Comparison of ENCODE assay signal across 16 mouse cellular contexts in the genomic region with DNA sequence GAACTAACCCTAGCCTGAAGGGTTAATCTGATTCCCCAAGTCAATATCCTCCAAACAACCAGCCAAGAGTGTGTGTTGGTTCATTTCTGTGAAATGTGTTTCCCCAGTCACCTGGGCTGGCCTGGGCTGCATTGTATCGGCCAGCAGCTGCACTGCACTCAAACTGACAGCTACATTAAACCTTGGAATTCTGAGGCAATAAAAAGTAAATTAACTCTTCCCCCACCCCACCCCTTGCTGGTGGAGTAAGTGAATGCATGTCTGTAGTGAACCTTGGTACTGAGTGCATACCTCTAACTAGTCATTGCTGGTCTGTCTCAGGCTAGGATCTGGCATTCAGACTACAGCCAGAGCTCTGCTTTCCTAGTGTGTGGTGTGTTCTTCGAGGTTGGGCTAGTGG.
A peak's percentile ranks its signal among the peaks of the same experiment; 100 is the strongest.
DNase-seq lines count a peak whose midpoint lies in the region; ATAC-seq and TF ChIP-seq lines count a peak whose summit lies in the region.
"Had no signal": no experiment of that assay in that cellular context is flagged by ENCODE, and none has a peak within 500 bp of the region (broad histone marks: within the 10 kb centered on the region; RNA-seq: fewer than 3 reads in every experiment).

No protein-coding gene starts in this region.

- WGBS in kidney, embryonic 15.5 days, result 26% methylated on average over 2 of the region's 2 CpGs
- 44% methylated on average over 2 of the region's 2 CpGs for WGBS in embryonic facial prominence, embryonic 14.5 days
- 15% methylated on average over 2 of the region's 2 CpGs for WGBS in limb, embryonic 12.5 days

- H3K27ac ChIP-seq in kidney, embryonic 15.5 days, result peak overlapping the region; percentile 97
- 0 out of 2 replicates have a peak overlapping the region, but pooled peaks have one; percentile 16 for H3K27ac ChIP-seq in embryonic facial prominence, embryonic 14.5 days (replicated peaks; ENCODE audit: low read depth, low read length)
- peak overlapping the region; percentile 79 for H3K27ac ChIP-seq in limb, embryonic 12.5 days
- no peak overlapping the region for H3K27ac ChIP-seq in left cerebral cortex, adult 2 months
- H3K27ac ChIP-seq: embryonic facial prominence, embryonic 13.5 days; hindbrain, embryonic 10.5 days; midbrain, embryonic 15.5 days had no signal

- intact Hi-C loops in left cerebral cortex, adult 2 months (cut with DNase I), result loop anchor here (5.0 kb wide), 1 partner anchor 67 kb away; no protein-coding TSS in a partner anchor

- H3K4me1 ChIP-seq in kidney, embryonic 15.5 days, result peaks cover 89% of the 10 kb centered on the region
- H3K4me1 ChIP-seq in embryonic facial prominence, embryonic 14.5 days (ENCODE audit: control insufficient read depth, insufficient read depth, low read length), result peaks cover 71% of the 10 kb centered on the region
- peaks cover 90% of the 10 kb centered on the region for H3K4me1 ChIP-seq in limb, embryonic 12.5 days (replicated peaks)
- H3K4me1 ChIP-seq: midbrain, embryonic 15.5 days had no signal

- H3K4me2 ChIP-seq in kidney, embryonic 15.5 days, result no peak overlapping the region
- no peak overlapping the region for H3K4me2 ChIP-seq in embryonic facial prominence, embryonic 14.5 days (ENCODE audit: low read depth, low read length)
- no peak overlapping the region for H3K4me2 ChIP-seq in limb, embryonic 12.5 days
- H3K4me2 ChIP-seq: embryonic facial prominence, embryonic 13.5 days; midbrain, embryonic 15.5 days had no signal

- no peak overlapping the region for H3K4me3 ChIP-seq in kidney, embryonic 15.5 days (replicated peaks)
- no peak overlapping the region for H3K4me3 ChIP-seq in embryonic facial prominence, embryonic 14.5 days (ENCODE audit: low read depth, low read length)
- no peak overlapping the region for H3K4me3 ChIP-seq in limb, embryonic 12.5 days (replicated peaks)
- H3K4me3 ChIP-seq in left cerebral cortex, adult 2 months, result no peak overlapping the region
- H3K4me3 ChIP-seq: embryonic facial prominence, embryonic 13.5 days; hindbrain, embryonic 10.5 days; midbrain, embryonic 15.5 days had no signal

- TF ChIP-seq CTCF in left cerebral cortex, adult 2 months (IDR thresholded peaks at IDR 0.05), result no peak

- no peaks in the 10 kb centered on the region for H3K9me3 ChIP-seq in kidney, embryonic 15.5 days (replicated peaks)
- H3K9me3 ChIP-seq in embryonic facial prominence, embryonic 14.5 days (ENCODE audit: control insufficient read depth, low read length), result no peaks in the 10 kb centered on the region
- no peaks in the 10 kb centered on the region for H3K9me3 ChIP-seq in limb, embryonic 12.5 days
- H3K9me3 ChIP-seq: embryonic facial prominence, embryonic 13.5 days; hindbrain, embryonic 10.5 days; midbrain, embryonic 15.5 days had no signal

- H3K36me3 ChIP-seq in kidney, embryonic 15.5 days, result no peaks in the 10 kb centered on the region; the same call in 1 of the 2 replicates
- 0 out of 2 replicates have a peak, but pooled peaks cover 2% of the 10 kb centered on the region for H3K36me3 ChIP-seq in embryonic facial prominence, embryonic 14.5 days (ENCODE audit: control insufficient read depth, insufficient read depth, low read length)
- H3K36me3 ChIP-seq in limb, embryonic 12.5 days, result peaks cover 9% of the 10 kb centered on the region; the same call in 1 of the 2 replicates
- H3K36me3 ChIP-seq: embryonic facial prominence, embryonic 13.5 days; midbrain, embryonic 15.5 days had no signal

- DNase-seq in embryo, embryonic 10.5 days (ENCODE audit: low spot score), result peak; percentile 30
- DNase-seq in embryo, embryonic 9.5 days (ENCODE audit: extremely low spot score), result no peak
- no peak for DNase-seq in kidney, adult 8-10 months
- DNase-seq in embryonic facial prominence, embryonic 14.5 days (ENCODE audit: low spot score), result no peak
- no peak for DNase-seq in left cerebral cortex, adult 2 months (ENCODE audit: extremely low spot score in 1 of 2, low spot score in 2 of 2)
- DNase-seq in right cerebral cortex, adult 18-20 months, result no peak
- DNase-seq: cerebellum, adult 18-20 months; gastrocnemius, postnatal 36 days; lung, postnatal 4 days; right cerebral cortex, postnatal 25 days had no signal

- peak; percentile 22; the same call in 1 of the 2 replicates for ATAC-seq in kidney, embryonic 15.5 days (replicated peaks; ENCODE audit: low FRiP score)
- no peak for ATAC-seq in embryonic facial prominence, embryonic 14.5 days (ENCODE audit: low read depth)
- peak; percentile 85 for ATAC-seq in limb, embryonic 12.5 days (ENCODE audit: insufficient number of reproducible peaks, insufficient read depth, low FRiP score, low TSS enrichment, low read depth)
- ATAC-seq: forebrain, embryonic 14.5 days; midbrain, embryonic 15.5 days had no signal

- no peaks in the 10 kb centered on the region for H3K27me3 ChIP-seq in kidney, embryonic 15.5 days
- H3K27me3 ChIP-seq in embryonic facial prominence, embryonic 14.5 days (replicated peaks; ENCODE audit: control insufficient read depth, insufficient read depth, low read length), result no peaks in the 10 kb centered on the region
- no peaks in the 10 kb centered on the region for H3K27me3 ChIP-seq in limb, embryonic 12.5 days
- H3K27me3 ChIP-seq: embryonic facial prominence, embryonic 13.5 days; midbrain, embryonic 15.5 days had no signal

- no peak overlapping the region for H3K9ac ChIP-seq in kidney, embryonic 15.5 days
- no peak overlapping the region for H3K9ac ChIP-seq in embryonic facial prominence, embryonic 14.5 days (ENCODE audit: low read depth, low read length)
- no peak overlapping the region for H3K9ac ChIP-seq in limb, embryonic 12.5 days (replicated peaks)
- H3K9ac ChIP-seq: embryonic facial prominence, embryonic 13.5 days; midbrain, embryonic 15.5 days had no signal
